Mouse (Mus musculus) small intestine, adult 2 months (tissue): ENCODE results near the gene Sae1. TPM values are rescaled to one million over a fixed set of nuclear protein-coding genes. Genes with fewer than 3 reads are reported as not detected.

Source experiments
- H3K27ac ChIP-seq: fragments of 200-500 bp; 2 replicates; pipeline ENCODE4 v1.5.1; 2012; ENCODE audit warnings: low read depth, low read length, control low read depth, inconsistent platforms; ENCODE audit not compliant: insufficient read depth
- H3K27me3 ChIP-seq: fragments of 200-500 bp; 2 replicates; pipeline ENCODE4 v1.6.1; 2012; ENCODE audit warnings: mild to moderate bottlenecking, moderate library complexity, low read length, inconsistent platforms; ENCODE audit not compliant: control insufficient read depth, insufficient read depth
- H3K36me3 ChIP-seq: fragments of 200-500 bp; 2 replicates; pipeline ENCODE4 v1.6.1; 2012; ENCODE audit warnings: mild to moderate bottlenecking, low read length, control low read depth, inconsistent platforms; ENCODE audit not compliant: control insufficient read depth, insufficient read depth
- H3K4me1 ChIP-seq: fragments of 200-500 bp; 2 replicates; pipeline ENCODE4 v1.6.1; 2012; ENCODE audit warnings: low read length, inconsistent platforms, mixed read lengths; ENCODE audit not compliant: control insufficient read depth, insufficient read depth, insufficient read length
- H3K4me3 ChIP-seq: fragments of 200-500 bp; 2 replicates; pipeline ENCODE4 v1.5.1; 2012; ENCODE audit warnings: low read depth, mild to moderate bottlenecking, control low read depth, inconsistent platforms, low read length, moderate library complexity
- CTCF ChIP-seq: fragments of 200-500 bp; IDR thresholded peaks from 2 replicates; pipeline ENCODE4 v1.5.1; 2012; ENCODE audit warnings: low read depth, mild to moderate bottlenecking, control low read depth, inconsistent platforms, low read length, moderate library complexity, mixed read lengths; ENCODE audit not compliant: insufficient replicate concordance, insufficient read length; ENCODE audit errors: extremely low read depth
- POLR2A ChIP-seq: fragments of 200-500 bp; IDR thresholded peaks from 2 replicates; pipeline ENCODE4 v1.6.1; 2012; ENCODE audit warnings: low read depth, mild to moderate bottlenecking, control low read depth, inconsistent platforms, low read length, moderate library complexity
- WGBS: fragments of 180-500 bp; shearing (Covaris S2); methylation state at CpG from one replicate; pipeline ENCODE4 v1.1.7; 2018; 5-methylcytosine and 5-hydroxymethylcytosine counted together
- polyA plus RNA-seq: library from polyadenylated mRNA; depleted of rRNA; stranded (reverse); fragments of >200 nt; gene quantifications from 2 replicates; pipeline ENCODE4 v1.2.3, GENCODE M21; 2012

Sae1 gene
- polyA plus RNA-seq, 1 experiment = 15.0 TPM

DNA sequence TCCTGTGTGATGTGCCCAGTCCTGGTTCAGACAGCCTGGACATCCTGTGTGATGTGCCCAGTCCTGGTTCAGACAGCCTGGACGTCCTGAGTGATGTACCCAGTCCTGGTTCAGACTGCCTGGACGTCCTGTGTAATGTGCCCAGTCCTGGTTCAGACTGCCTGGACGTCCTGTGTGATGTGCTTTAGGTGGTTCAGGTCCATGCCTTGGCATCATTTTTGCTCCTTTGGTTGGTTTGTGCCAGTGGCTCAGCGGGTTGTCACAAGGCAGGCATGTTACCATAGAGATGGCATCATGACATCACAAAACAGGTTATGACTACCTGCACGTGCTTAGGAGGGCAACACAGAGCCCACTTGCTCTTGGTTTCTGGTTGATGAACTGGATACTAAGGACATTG lies 23.5 kb upstream of the Sae1 start:
- WGBS = 84% methylated on average over 5 of the region's 5 CpGs
- Histone ChIP-seq H3K4me3 (no peak overlapping the region), H3K27me3 (no peaks in the 10 kb centered on the region), H3K36me3 (peaks cover 2% of the 10 kb centered on the region; the same call in 1 of the 2 replicates), H3K27ac (no peak overlapping the region), H3K4me1 (peaks cover 24% of the 10 kb centered on the region)
- no peak for TF ChIP-seq CTCF
- TF ChIP-seq POLR2A = no peak

DNA sequence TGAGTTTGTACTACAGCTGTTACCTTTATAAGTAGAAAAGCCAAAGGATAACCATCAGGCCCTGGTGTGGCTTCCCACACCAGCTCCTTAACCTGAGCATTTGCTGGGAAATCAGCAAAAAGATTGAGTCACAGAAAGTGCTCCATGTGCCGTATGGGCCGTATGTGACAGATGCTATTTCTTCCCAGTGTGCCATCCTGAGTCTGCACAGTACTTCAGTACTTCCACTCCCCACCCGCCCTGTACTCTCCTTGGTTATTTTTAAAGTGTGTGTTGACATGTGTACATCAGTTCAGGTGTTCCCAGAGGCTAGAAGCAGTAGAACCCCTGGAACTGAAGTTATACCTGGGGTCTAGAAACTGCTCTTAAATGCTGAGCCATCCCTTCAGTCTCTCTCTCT lies 19.4 kb upstream of the Sae1 start:
- Histone ChIP-seq H3K4me1 (peaks cover 40% of the 10 kb centered on the region), H3K27ac (peak overlapping the region; percentile 51), H3K36me3 (peaks cover 2% of the 10 kb centered on the region), H3K27me3 (no peaks in the 10 kb centered on the region), H3K4me3 (no peak overlapping the region)
- 88% methylated on average over 3 of the region's 3 CpGs for WGBS
- no peak for TF ChIP-seq CTCF
- TF ChIP-seq POLR2A = no peak

DNA sequence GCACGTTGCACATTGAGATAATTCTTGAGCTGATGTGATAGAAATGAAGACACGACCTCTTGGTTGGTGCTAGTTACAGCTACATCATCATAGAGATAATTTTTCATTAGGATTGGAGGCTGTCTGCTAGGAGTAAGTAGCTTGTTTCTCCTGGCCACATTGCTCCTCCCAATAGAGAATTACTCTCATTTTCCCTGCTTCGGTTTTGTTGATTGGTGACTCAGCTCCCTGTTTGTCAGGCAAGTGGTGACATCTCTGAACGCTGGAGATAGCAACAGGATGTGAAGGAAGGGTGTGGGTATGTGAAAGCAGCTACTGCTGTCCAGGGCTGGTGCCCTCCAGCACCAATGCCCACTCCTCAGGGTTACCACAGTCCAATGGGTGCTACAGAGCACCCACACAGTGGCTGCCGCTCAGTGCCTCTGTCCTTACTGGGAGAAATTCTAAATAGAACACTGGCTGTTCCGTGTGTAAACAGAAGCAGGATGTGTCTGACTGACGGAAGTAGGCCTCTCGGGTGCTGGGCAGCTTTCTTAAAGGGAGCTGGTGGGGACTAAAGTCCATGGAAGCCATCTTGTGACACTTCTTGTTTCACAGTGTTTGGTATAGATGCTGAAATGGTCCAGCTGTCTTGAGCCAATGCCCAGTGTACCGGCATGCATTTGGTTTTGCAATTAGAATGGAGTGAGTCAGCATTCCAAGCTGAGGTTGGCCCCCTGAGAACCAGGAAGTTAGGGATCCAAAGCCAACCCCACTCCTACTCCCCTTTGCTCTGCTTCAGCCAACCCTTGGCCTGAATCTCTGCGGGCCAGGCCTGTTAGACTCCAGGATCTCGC lies 18.1 kb upstream of the Sae1 start:
- H3K27me3 ChIP-seq = no peaks in the 10 kb centered on the region
- no peak for TF ChIP-seq CTCF
- no peak for TF ChIP-seq POLR2A
- WGBS = 2% methylated on average over 11 of the region's 11 CpGs
- H3K4me1 ChIP-seq = peaks cover 34% of the 10 kb centered on the region
- H3K27ac ChIP-seq = peak overlapping the region; percentile 99
- H3K36me3 ChIP-seq = peaks cover 2% of the 10 kb centered on the region
- H3K4me3 ChIP-seq = peak overlapping the region; percentile 23; the same call in 1 of the 2 replicates

GRCm38 (mm10) chr7:16405073-16405455 lies 17.5 kb upstream of the Sae1 start:
- 0 out of 2 replicates have a peak, but pooled peaks have one; percentile 5 for TF ChIP-seq POLR2A
- no peak for TF ChIP-seq CTCF
- H3K27me3 ChIP-seq = no peaks in the 10 kb centered on the region
- no peaks in the 10 kb centered on the region; the same call in 1 of the 2 replicates for H3K36me3 ChIP-seq
- H3K4me1 ChIP-seq = peaks cover 34% of the 10 kb centered on the region
- peak overlapping the region; percentile 99 for H3K27ac ChIP-seq
- 15% methylated on average over 2 of the region's 2 CpGs for WGBS
- no peak overlapping the region for H3K4me3 ChIP-seq

GRCm38 (mm10) chr7:16404315-16405072 lies 16.9 kb upstream of the Sae1 start:
- Histone ChIP-seq H3K4me3 (no peak overlapping the region), H3K4me1 (peaks cover 34% of the 10 kb centered on the region), H3K27ac (peak overlapping the region; percentile 99), H3K36me3 (no peaks in the 10 kb centered on the region; the same call in 1 of the 2 replicates), H3K27me3 (no peaks in the 10 kb centered on the region)
- 45% methylated on average over 3 of the region's 3 CpGs for WGBS
- TF ChIP-seq CTCF (no peak), POLR2A (0 out of 2 replicates have a peak, but pooled peaks have one; percentile 9)

- TF ChIP-seq POLR2A = no peak
- TF ChIP-seq CTCF = no peak
- WGBS = 30% methylated on average over 21 of the region's 21 CpGs
- Histone ChIP-seq H3K4me3 (peak overlapping the region; percentile 41), H3K27ac (peak overlapping the region; percentile 72), H3K27me3 (no peaks in the 10 kb centered on the region), H3K4me1 (peaks cover 40% of the 10 kb centered on the region), H3K36me3 (no peaks in the 10 kb centered on the region; the same call in 1 of the 2 replicates)
Measured at GRCm38 (mm10) chr7:16402968-16403948, 15.7 kb upstream of the Sae1 start.
